Mouse (Mus musculus) splenic B cell, adult 2 months (primary cell): ENCODE results near the gene Rbak.
"Not testable (repeated sequence)": the region's sequence is repeated elsewhere in the genome, so short reads cannot be mapped to it uniquely, and the experiment has no call there.

ENCODE experiments used
- DNase-seq: peaks from one replicate; pipeline ENCODE4 v3.0.0-alpha.2; 2011; ENCODE audit warnings: low read depth, low spot score
- H3K27me3 ChIP-seq: 2 replicates; pipeline ENCODE4 v1.6.1; 2012; ENCODE audit warnings: mild to moderate bottlenecking, low read length, moderate library complexity, mixed read lengths; ENCODE audit not compliant: control insufficient read depth, poor library complexity, insufficient read depth, severe bottlenecking
- H3K36me3 ChIP-seq: 2 replicates; pipeline ENCODE4 v1.6.1; 2012; ENCODE audit warnings: mild to moderate bottlenecking, low read length, moderate library complexity, mixed read lengths; ENCODE audit not compliant: control insufficient read depth, poor library complexity, insufficient read depth, severe bottlenecking

Rbak gene

DNA sequence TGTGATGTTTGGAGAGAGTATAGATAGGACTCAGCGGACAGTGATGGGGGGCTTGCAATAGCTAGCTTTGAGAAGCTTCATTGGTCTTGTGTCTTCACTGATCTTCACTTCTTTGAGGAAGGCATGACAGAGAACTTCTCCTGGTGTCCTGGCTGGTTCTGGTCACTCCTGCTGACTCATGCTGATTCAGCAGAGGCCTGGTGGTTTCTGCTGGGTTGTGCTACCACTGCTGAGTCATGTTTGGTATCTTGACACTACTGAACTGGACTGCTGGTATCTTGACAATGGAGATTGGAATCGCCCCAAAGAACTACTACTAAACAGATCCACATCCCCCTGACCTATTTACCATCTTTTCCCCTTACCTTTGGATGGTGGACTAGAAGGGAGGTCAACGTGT, 25.0 kb downstream of the Rbak start:
- Histone ChIP-seq H3K36me3 (no peaks in the 10 kb centered on the region), H3K27me3 (no peaks in the 10 kb centered on the region)
- no peak for DNase-seq

DNA sequence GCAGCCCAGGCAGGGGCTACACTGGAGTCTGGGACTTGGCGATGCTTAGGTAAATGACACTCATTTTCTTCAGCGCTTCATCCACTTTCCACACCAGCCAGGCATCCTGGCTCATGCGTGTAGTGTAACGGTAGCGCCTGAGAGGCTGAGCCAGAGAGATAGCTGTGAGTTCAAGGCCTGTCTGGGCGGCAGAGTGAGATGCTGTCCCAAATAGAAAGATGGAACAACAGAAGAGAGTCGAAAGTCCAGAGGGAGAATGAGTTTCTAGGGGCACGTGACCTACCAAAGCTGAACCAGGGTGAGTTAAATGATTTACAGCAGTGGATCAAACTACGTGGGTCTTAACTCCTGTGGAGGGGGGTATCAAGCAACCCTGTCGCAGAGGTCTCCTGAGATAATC, 26.8 kb downstream of the Rbak start:
- Histone ChIP-seq H3K27me3 (no peaks in the 10 kb centered on the region), H3K36me3 (no peaks in the 10 kb centered on the region)
- DNase-seq: no peak

DNA sequence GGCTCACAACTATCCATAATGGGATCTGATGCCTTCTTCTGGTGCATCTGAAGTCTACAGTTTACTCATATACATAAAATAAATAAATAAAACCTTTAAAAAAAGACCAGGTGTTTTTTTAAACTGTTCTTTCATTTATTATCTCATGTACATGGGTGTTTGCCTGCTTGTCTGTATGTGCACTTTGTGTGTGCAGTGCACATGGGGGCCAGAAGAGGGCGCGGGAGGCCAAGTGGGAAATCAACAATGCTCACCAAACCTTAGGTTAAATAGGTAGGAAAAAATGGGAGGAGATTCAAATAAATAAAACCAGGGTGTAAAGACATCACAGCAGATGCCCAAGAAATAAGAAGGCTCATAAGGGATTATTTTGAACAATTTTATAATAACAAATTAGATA, 30.5 kb downstream of the Rbak start:
- no peaks in the 10 kb centered on the region for H3K27me3 ChIP-seq
- H3K36me3 ChIP-seq: no peaks in the 10 kb centered on the region
- no peak for DNase-seq

DNA sequence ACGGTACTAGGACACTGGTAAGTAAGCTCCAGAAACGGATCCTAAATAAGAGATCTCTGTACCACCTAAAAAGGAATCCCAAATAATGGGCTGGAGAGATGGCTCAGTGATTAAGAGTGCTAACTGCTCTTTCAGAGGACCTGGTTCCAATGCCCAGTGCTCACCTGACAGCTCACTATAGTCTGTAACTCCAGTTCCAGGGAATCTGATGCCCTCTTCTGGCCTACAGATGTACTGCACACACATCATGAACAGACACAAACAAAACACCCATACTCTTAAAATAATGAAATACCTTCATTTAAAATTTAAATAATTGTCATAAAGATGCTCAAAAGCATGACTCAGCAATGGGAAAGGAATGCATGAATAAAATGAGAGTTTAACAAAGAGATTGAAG, 31.0 kb downstream of the Rbak start:
- DNase-seq: no peak
- no peaks in the 10 kb centered on the region for H3K27me3 ChIP-seq

DNA sequence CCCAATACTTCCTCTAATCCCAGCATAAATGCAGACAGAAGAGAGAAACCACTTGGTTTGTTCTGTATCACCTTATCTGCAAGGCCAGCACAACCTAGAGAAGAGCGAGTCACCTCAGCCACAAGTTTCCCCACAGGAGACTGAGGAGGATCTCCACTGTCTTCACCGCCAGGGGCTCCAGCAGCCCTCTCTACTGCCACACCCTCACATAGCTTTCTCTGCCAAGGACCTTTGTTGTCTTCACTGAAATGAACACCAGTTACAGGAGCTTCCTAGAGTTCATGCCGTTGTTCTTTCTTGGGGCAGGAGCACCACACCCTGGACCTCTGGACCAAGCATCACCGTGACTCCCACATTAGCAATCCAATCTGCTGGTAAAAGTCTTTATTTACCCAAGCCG, 31.9 kb downstream of the Rbak start:
- H3K27me3 ChIP-seq: no peaks in the 10 kb centered on the region
- DNase-seq: no peak
- H3K36me3 ChIP-seq: no peaks in the 10 kb centered on the region

More for the DNA sequence above, 31.0 kb downstream of the Rbak start:
- no peaks in the 10 kb centered on the region for H3K36me3 ChIP-seq

DNA sequence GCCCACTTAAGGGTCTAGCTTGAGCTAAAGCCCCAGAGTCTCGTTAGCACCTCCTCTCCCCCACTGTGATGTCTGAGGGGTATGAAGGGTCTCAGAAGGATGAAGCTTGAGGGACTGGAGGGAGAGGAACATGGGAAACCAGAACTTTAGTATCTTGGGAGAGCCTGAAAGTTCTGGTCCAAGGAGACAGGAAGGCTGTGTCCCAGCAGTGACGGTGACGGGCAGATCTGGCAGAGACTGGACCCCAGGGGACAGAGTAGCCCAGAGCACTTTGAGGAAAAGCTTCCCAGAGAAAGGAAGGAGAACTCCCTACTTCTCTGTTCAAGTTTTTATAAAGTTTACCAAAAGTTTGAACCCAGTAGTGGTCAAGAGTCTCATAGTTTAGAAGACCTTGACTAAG, 33.1 kb downstream of the Rbak start, which contains the start of gene Olfr718-ps1:
TSS of gene Olfr718-ps1 (minus strand) at position 101 of the 400 bp plus-strand sequence.
- H3K36me3 ChIP-seq: no peaks in the 10 kb centered on the region
- DNase-seq: no peak
- H3K27me3 ChIP-seq: no peaks in the 10 kb centered on the region

DNA sequence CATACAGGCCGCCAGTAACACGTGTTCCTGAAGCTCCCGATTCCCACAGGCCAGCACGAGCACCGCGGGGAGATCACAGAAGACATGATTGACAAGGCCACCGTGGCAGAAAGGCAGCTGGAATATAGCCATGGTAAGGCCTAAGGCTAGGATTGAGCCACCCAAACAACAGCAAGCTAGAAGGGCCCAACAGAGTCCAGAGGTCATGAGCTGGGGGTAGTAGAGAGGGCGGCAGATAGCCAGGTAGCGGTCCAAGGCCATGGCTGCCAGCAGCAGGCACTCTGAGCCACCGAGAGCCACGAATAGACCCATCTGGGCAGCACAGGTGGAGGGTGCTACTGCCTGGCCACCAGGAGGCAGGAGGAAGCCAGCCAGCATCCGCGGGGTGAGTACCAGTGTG, 43.0 kb downstream of the Rbak start:
- DNase-seq: no peak

DNA sequence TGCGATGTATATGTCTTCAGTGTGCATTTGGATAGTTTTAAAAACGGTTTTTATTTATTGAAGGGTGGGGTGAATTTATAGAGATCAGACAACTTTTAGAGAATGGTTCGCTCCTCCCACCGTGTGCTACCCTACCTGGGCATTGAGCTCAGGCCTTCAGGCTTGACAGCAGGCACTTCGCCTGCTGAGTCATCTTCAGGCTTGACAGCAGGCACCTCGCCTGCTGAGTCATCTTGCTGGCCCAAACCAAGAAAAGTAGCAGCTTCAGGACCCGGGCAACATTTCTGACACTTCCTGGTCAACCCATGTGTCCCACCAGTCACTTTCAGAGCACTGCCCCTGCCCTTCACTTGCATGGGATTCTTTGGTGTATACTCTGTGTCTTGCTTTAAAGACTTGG, 45.5 kb downstream of the Rbak start:
- no peaks in the 10 kb centered on the region for H3K36me3 ChIP-seq
- no peaks in the 10 kb centered on the region for H3K27me3 ChIP-seq
- no peak for DNase-seq

More for the DNA sequence above, 43.0 kb downstream of the Rbak start:
- H3K36me3 ChIP-seq: no peaks in the 10 kb centered on the region
- H3K27me3 ChIP-seq: no peaks in the 10 kb centered on the region

DNA sequence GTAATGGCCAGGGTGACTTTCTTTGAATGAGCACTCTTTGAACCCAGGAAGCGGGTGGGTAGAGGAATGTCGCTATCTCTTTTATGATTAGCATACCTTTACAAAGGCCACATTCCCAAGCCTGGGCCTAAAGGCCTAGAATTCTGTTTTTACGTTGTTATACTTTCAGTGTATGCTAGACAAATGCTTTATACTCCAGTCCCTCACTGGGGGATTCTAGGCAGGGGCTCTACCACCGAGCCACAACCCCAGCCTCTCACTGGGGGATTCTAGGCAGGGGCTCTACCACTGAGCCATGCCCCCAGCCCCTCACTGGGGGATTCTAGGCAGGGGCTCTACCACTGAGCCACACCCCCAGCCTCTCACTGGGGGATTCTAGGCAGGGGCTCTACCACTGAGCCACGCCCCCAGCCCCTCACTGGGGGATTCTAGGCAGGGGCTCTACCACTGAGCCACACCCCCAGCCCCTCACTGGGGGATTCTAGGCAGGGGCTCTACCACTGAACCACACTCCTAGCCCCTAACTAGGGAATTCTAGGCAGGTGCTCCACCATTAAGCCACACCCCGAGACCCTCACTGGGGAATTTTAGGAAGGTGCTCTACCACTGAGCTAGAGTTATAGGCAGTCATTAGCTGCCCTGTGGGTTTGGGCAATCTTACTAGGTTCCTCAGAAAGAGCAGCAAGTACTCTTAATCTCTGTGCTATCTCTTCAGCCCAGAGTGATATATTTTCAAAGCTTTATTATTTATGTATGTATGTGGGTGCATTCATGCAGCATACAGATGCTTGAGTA, 46.2 kb downstream of the Rbak start:
- not testable (repeated sequence) for H3K27me3 ChIP-seq, H3K36me3 ChIP-seq, DNase-seq

DNA sequence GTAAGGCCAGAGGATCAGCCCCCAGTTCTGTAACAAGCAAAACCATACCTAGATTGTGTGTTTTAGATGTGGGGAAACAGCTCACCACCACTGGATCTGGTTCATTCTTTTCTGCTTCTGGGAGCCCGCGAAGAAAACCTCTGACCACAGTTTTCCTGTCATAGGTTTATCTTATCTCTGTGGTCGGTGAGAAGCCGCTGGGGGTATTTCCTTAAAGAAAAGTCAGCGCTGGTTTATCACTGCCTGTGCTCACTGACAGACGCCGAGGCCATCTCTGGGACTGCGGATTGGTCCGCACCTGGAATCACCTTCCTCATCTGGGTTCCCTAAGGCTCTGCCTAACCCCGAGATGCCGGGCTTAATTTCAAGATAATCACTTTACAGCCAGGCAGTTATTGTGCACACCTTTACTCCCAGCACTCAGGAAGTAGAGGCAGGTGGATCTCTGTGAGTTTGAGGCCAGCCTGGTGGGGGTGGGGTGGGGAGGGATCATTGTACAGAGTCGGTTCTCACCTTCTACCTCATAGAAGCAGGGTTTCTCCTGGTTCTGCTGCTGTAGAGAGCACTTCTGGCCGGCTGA, 47.5 kb downstream of the Rbak start:
- Histone ChIP-seq H3K27me3 (no peaks in the 10 kb centered on the region), H3K36me3 (no peaks in the 10 kb centered on the region)
- no peak for DNase-seq

DNA sequence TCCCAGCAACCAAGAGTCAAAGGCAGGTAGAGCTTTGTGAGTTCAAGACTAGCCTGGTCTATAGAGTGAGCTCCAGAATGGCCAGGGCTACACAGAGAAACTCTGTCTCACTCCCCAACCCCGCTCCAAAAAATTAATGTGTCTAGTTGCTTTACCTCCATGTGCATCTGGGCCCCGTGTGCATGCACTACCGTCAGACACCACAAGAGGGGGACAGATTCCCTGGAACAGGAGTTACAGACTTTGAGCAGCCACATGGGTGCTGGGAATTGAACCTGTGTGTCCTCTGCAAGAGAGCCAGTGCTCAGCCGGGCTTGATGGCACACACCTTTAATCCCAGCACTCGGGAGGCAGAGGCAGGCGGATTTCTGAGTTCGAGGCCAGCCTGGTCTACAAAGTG, 50.2 kb downstream of the Rbak start:
- H3K36me3 ChIP-seq: no peaks in the 10 kb centered on the region
- H3K27me3 ChIP-seq: no peaks in the 10 kb centered on the region
- peak; percentile 56 for DNase-seq

DNA sequence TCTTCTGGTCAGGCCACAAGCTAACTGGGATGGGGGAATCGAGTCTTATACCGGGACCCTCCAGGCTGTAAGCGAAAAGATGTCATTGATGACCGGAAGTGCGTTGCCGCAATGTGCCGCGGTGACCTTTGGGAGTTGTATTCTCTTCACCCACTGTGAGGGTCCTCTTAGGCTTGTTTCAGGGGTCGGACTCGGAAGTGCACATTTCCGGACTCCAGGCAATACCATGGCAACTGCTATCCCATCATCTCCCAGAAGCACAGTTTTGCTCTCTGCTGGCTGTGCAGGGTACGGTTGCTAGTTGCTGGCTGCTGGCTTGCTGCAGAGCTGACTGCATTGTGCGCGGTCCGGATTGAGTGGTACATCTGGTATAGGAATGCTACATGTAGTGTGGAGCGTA, 51.5 kb downstream of the Rbak start:
- H3K27me3 ChIP-seq: no peaks in the 10 kb centered on the region
- H3K36me3 ChIP-seq: no peaks in the 10 kb centered on the region
- DNase-seq: no peak

DNA sequence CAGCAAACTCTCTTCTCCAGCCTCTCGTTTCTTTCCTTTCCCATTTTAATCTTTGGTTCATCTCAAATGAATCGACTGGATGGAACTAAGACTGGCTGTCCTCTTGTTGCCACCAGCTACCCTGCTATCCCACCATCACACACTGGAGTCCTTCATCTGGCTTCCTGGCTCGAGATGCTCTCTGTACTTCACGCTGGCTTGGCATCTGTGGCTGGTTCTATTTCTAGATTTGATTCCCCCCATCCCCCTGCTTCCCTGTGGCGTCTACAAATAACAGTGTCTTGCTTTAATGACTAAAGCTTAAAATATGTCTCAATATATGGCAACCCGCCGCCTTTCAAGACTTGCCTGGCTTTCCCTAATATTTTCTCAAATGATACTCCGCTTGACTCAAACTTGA, 52.7 kb downstream of the Rbak start:
- Histone ChIP-seq H3K36me3 (no peaks in the 10 kb centered on the region), H3K27me3 (no peaks in the 10 kb centered on the region)
- DNase-seq: no peak

DNA sequence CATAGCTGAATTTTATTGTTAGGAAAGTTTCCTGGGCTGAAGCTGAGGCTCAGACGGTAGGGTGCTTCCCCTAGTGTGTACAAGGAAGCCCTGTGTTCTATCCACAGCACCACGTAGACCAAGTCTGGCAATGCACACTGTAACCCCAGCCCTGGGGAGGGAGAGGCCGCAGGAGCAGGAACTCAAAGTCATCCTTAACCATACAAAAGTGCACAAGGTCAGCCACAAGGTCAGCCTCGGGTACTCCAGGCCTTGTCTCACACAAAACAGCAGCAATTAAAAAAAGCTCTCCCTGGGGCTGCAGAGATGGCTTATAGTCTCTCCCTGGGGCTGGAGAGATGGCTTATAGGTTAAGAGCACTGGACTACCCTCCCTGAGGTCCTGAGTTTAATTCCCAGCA, 53.7 kb downstream of the Rbak start:
- no peak for DNase-seq
- no peaks in the 10 kb centered on the region for H3K27me3 ChIP-seq
- no peaks in the 10 kb centered on the region for H3K36me3 ChIP-seq

DNA sequence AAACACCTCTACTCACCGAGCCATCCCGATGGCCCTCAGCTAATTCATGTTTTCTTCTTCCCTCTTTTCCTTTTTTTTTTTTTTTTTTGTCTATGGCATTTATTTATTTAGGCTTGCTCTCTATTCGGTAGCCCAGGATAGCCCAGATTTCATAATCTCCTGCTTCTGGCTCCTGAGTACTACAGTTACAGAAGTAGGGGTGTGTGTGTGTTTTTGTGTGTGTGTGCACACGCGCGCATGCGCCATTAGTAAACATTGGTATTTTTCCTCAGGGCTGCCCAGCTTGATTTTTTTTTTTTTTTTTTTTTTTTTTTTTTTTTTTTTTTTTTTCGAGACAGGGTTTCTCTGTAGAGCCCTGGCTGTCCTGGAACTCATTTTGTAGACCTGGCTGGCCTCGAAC, 54.5 kb downstream of the Rbak start:
- no peak for DNase-seq
- Histone ChIP-seq H3K27me3 (no peaks in the 10 kb centered on the region), H3K36me3 (no peaks in the 10 kb centered on the region)

DNA sequence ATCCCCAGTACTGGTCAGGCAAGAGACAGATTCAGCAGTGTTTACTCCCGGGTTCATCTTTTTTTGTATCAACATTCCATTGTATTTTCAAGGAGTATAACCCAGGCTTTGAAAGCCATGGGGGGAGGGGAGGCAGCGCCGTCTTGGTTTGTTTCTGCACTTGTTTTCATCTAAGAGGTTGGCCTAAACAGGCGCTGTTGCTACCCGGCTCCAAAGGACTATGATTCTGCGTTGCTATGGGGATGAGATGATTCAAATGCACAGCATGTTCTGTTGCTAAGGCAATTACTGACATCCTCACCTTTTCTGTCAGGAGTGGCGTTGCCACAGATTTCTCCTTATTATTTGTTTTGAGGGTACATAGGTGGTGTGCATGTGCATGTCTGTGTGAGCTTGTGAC, 55.0 kb downstream of the Rbak start:
- no peaks in the 10 kb centered on the region for H3K36me3 ChIP-seq
- no peak for DNase-seq
- no peaks in the 10 kb centered on the region for H3K27me3 ChIP-seq
